8 mouse cellular contexts compared by ENCODE assay signal in genomic region chr8:123253451-123254098, GRCm38 (mm10). TPM values are rescaled to one million over a fixed set of nuclear protein-coding genes. Genes with fewer than 3 reads are reported as not detected.
DNase-seq lines count a peak whose midpoint lies in the region; ATAC-seq and TF ChIP-seq lines count a peak whose summit lies in the region.

No protein-coding gene starts in this region.

- H3K9ac ChIP-seq in lung, embryonic 15.5 days = peak overlapping the region; percentile 97
- peak overlapping the region; percentile 92 for H3K9ac ChIP-seq in hindbrain, embryonic 12.5 days
- H3K9ac ChIP-seq in liver, embryonic 16.5 days (ENCODE audit: low read depth, low read length) = peak overlapping the region; percentile 97

- H3K4me3 ChIP-seq in lung, embryonic 15.5 days = peak overlapping the region; percentile 90
- peak overlapping the region; percentile 75 for H3K4me3 ChIP-seq in hindbrain, embryonic 12.5 days
- H3K4me3 ChIP-seq in liver, embryonic 16.5 days (ENCODE audit: low read depth, low read length) = peak overlapping the region; percentile 99

- H3K27ac ChIP-seq in lung, embryonic 15.5 days = peak overlapping the region; percentile 69
- H3K27ac ChIP-seq in hindbrain, embryonic 12.5 days = peak overlapping the region; percentile 82
- H3K27ac ChIP-seq in liver, embryonic 16.5 days (ENCODE audit: low read length) = peak overlapping the region; percentile 81

- TF ChIP-seq CTCF in brain, embryonic 14.5 days (IDR thresholded peaks at IDR 0.05; ENCODE audit: borderline replicate concordance, extremely low read depth, insufficient read depth, insufficient read length) = no peak

- no peak; the same call in 1 of the 2 replicates for ATAC-seq in lung, embryonic 15.5 days (ENCODE audit: borderline replicate concordance, extremely low read depth, low FRiP score, low TSS enrichment)
- ATAC-seq in hindbrain, embryonic 12.5 days (ENCODE audit: low FRiP score) = peak; percentile 70
- peak; percentile 18 for ATAC-seq in liver, embryonic 16.5 days (ENCODE audit: low read depth)

- H3K9me3 ChIP-seq in lung, embryonic 15.5 days = no peaks in the 10 kb centered on the region
- H3K9me3 ChIP-seq in hindbrain, embryonic 12.5 days (replicated peaks) = no peaks in the 10 kb centered on the region
- H3K9me3 ChIP-seq in liver, embryonic 16.5 days (replicated peaks; ENCODE audit: control insufficient read depth, low read length) = no peaks in the 10 kb centered on the region

- peak; percentile 47; the same call in 1 of the 2 replicates for TF ChIP-seq POLR2A in brain, embryonic 14.5 days (IDR thresholded peaks at IDR 0.05; ENCODE audit: borderline replicate concordance, extremely low read depth, insufficient read depth, insufficient read length, poor library complexity, severe bottlenecking)

- peaks cover 51% of the 10 kb centered on the region for H3K36me3 ChIP-seq in lung, embryonic 15.5 days
- H3K36me3 ChIP-seq in hindbrain, embryonic 12.5 days = peaks cover 58% of the 10 kb centered on the region
- H3K36me3 ChIP-seq in liver, embryonic 16.5 days (ENCODE audit: control insufficient read depth, insufficient read depth) = peaks cover 15% of the 10 kb centered on the region

- H3K4me1 ChIP-seq in lung, embryonic 15.5 days = peaks cover 20% of the 10 kb centered on the region
- H3K4me1 ChIP-seq in hindbrain, embryonic 12.5 days = peaks cover 36% of the 10 kb centered on the region
- peaks cover 25% of the 10 kb centered on the region for H3K4me1 ChIP-seq in liver, embryonic 16.5 days (ENCODE audit: control insufficient read depth, low read depth, low read length)

- DNase-seq in lung, postnatal 14 days = no peak
- DNase-seq in brain, embryonic 14.5 days (ENCODE audit: low read depth) = no peak
- no peak for DNase-seq in urinary bladder, adult 18-20 months (ENCODE audit: low spot score in 2 of 2)
- DNase-seq in gastrocnemius, postnatal 10 days = no peak
- DNase-seq in Muller cell, postnatal 12 days (ENCODE audit: inconsistent ontology term) = no peak

- peak overlapping the region; percentile 92 for H3K4me2 ChIP-seq in lung, embryonic 15.5 days
- H3K4me2 ChIP-seq in hindbrain, embryonic 12.5 days (replicated peaks) = peak overlapping the region; percentile 98
- H3K4me2 ChIP-seq in liver, embryonic 16.5 days (ENCODE audit: low read depth, low read length) = peak overlapping the region; percentile 96

- under 1% methylated on average over 40 of the region's 40 CpGs for WGBS in lung, embryonic 15.5 days
- 2% methylated on average over 33 of the region's 40 CpGs for WGBS in hindbrain, embryonic 12.5 days
- under 1% methylated on average over 40 of the region's 40 CpGs for WGBS in liver, embryonic 16.5 days (ENCODE audit: insufficient replicate concordance)

- no peaks in the 10 kb centered on the region for H3K27me3 ChIP-seq in lung, embryonic 15.5 days
- H3K27me3 ChIP-seq in hindbrain, embryonic 12.5 days = no peaks in the 10 kb centered on the region
- no peaks in the 10 kb centered on the region for H3K27me3 ChIP-seq in liver, embryonic 16.5 days (ENCODE audit: control insufficient read depth, insufficient read depth, low read depth, low read length)

RNA-seq across cellular contexts. Expression of gene Zfp276, which starts 0.4 kb away (rescaled TPM):
- 19.4 and 21.6 TPM in 2 replicates for polyA plus RNA-seq in lung, embryonic 15.5 days (2015; fragmentation: Nextera tagmentation; extraction: Ambion mirVana)
- 39.1 and 40.8 TPM in 2 replicates for polyA plus RNA-seq in brain, embryonic 14.5 days (2012; rRNA removed)
- 32.9 and 35.0 TPM in 2 replicates for polyA plus RNA-seq in hindbrain, embryonic 12.5 days (2016; fragmentation: Nextera tagmentation; extraction: Ambion mirVana)
- 7.5 and 7.8 TPM in 2 replicates for polyA plus RNA-seq in liver, embryonic 16.5 days (2015; fragmentation: Nextera tagmentation; extraction: Ambion mirVana)
- total RNA-seq in gastrocnemius, postnatal 10 days (2021) = 10 to 100 TPM in 1 of 2 experiments, 1 to 10 TPM in 1; 8.0 to 11.5 TPM

RNA-seq across cellular contexts. Expression of gene Vps9d1, which starts 0.6 kb away (rescaled TPM):
- 21.9 and 24.6 TPM in 2 replicates for polyA plus RNA-seq in lung, embryonic 15.5 days (2015; fragmentation: Nextera tagmentation; extraction: Ambion mirVana)
- polyA plus RNA-seq in brain, embryonic 14.5 days (2012; rRNA removed) = 130 and 175 TPM in 2 replicates
- 37.7 and 44.3 TPM in 2 replicates for polyA plus RNA-seq in hindbrain, embryonic 12.5 days (2016; fragmentation: Nextera tagmentation; extraction: Ambion mirVana)
- polyA plus RNA-seq in liver, embryonic 16.5 days (2015; fragmentation: Nextera tagmentation; extraction: Ambion mirVana) = 4.8 and 5.6 TPM in 2 replicates
- total RNA-seq in gastrocnemius, postnatal 10 days (2021) = 10 to 100 TPM; 12.3 to 13.4 TPM

RNA-seq across cellular contexts. Expression of gene Spata2l, which starts 17.5 kb away (rescaled TPM):
- 4.6 and 4.8 TPM in 2 replicates for polyA plus RNA-seq in lung, embryonic 15.5 days (2015; fragmentation: Nextera tagmentation; extraction: Ambion mirVana)
- polyA plus RNA-seq in brain, embryonic 14.5 days (2012; rRNA removed) = 3.2 and 3.9 TPM in 2 replicates
- polyA plus RNA-seq in hindbrain, embryonic 12.5 days (2016; fragmentation: Nextera tagmentation; extraction: Ambion mirVana) = 2.8 and 3.1 TPM in 2 replicates
- 3.2 and 3.3 TPM in 2 replicates for polyA plus RNA-seq in liver, embryonic 16.5 days (2015; fragmentation: Nextera tagmentation; extraction: Ambion mirVana)
- total RNA-seq in gastrocnemius, postnatal 10 days (2021) = 1 to 10 TPM; 1.2 to 1.5 TPM

RNA-seq across cellular contexts. Expression of gene Cdk10, which starts 28.9 kb away (rescaled TPM):
- polyA plus RNA-seq in lung, embryonic 15.5 days (2015; fragmentation: Nextera tagmentation; extraction: Ambion mirVana) = 30.0 and 32.1 TPM in 2 replicates
- 102 and 136 TPM in 2 replicates for polyA plus RNA-seq in brain, embryonic 14.5 days (2012; rRNA removed)
- 37.6 and 39.1 TPM in 2 replicates for polyA plus RNA-seq in hindbrain, embryonic 12.5 days (2016; fragmentation: Nextera tagmentation; extraction: Ambion mirVana)
- 8.8 and 8.9 TPM in 2 replicates for polyA plus RNA-seq in liver, embryonic 16.5 days (2015; fragmentation: Nextera tagmentation; extraction: Ambion mirVana)
- 10 to 100 TPM; 14.2 to 18.7 TPM for total RNA-seq in gastrocnemius, postnatal 10 days (2021)

RNA-seq across cellular contexts. Expression of gene Spata33, which starts 40.9 kb away (rescaled TPM):
- polyA plus RNA-seq in lung, embryonic 15.5 days (2015; fragmentation: Nextera tagmentation; extraction: Ambion mirVana) = 4.9 and 5.5 TPM in 2 replicates
- 6.8 TPM in 2 replicates for polyA plus RNA-seq in brain, embryonic 14.5 days (2012; rRNA removed)
- polyA plus RNA-seq in hindbrain, embryonic 12.5 days (2016; fragmentation: Nextera tagmentation; extraction: Ambion mirVana) = 8.3 and 8.8 TPM in 2 replicates
- 0.14 and 0.21 TPM in 2 replicates for polyA plus RNA-seq in liver, embryonic 16.5 days (2015; fragmentation: Nextera tagmentation; extraction: Ambion mirVana)
- 1 to 10 TPM; 1.2 to 2.4 TPM for total RNA-seq in gastrocnemius, postnatal 10 days (2021)
